19 mouse cellular contexts compared by ENCODE assay signal in genomic region chrX:53213838-53214237, GRCm38 (mm10). TPM values are rescaled to one million over a fixed set of nuclear protein-coding genes. Genes with fewer than 3 reads are reported as not detected.
DNase-seq lines count a peak whose midpoint lies in the region; ATAC-seq lines count a peak whose summit lies in the region.
"Had no signal": no experiment of that assay in that cellular context is flagged by ENCODE, and none has a peak within 500 bp of the region (broad histone marks: within the 10 kb centered on the region; RNA-seq: fewer than 3 reads in every experiment).

No protein-coding gene starts in this region.

- no peaks in the 10 kb centered on the region for H3K27me3 ChIP-seq in intestine, embryonic 14.5 days (replicated peaks; ENCODE audit: control insufficient read depth, insufficient read depth, low read length)
- H3K27me3 ChIP-seq in intestine, embryonic 15.5 days (replicated peaks), result no peaks in the 10 kb centered on the region
- H3K27me3 ChIP-seq in limb, embryonic 12.5 days, result peaks cover 4% of the 10 kb centered on the region; the same call in 1 of the 2 replicates
- no peaks in the 10 kb centered on the region for H3K27me3 ChIP-seq in midbrain, embryonic 16.5 days (ENCODE audit: control insufficient read depth, insufficient read depth, low read depth, low read length)
- H3K27me3 ChIP-seq: embryonic facial prominence, embryonic 12.5 days; forebrain, embryonic 12.5 days; midbrain, embryonic 15.5 days; neural tube, embryonic 13.5 days had no signal

- peaks cover 15% of the 10 kb centered on the region; the same call in 1 of the 2 replicates for H3K4me1 ChIP-seq in intestine, embryonic 14.5 days (replicated peaks; ENCODE audit: control insufficient read depth, insufficient read depth, low read length)
- peaks cover 5% of the 10 kb centered on the region; the same call in 1 of the 2 replicates for H3K4me1 ChIP-seq in intestine, embryonic 15.5 days (replicated peaks)
- H3K4me1 ChIP-seq in limb, embryonic 12.5 days (replicated peaks), result peaks cover 42% of the 10 kb centered on the region
- H3K4me1 ChIP-seq in midbrain, embryonic 16.5 days (ENCODE audit: control insufficient read depth, insufficient read depth, low read length), result no peaks in the 10 kb centered on the region
- H3K4me1 ChIP-seq: embryonic facial prominence, embryonic 12.5 days; midbrain, embryonic 15.5 days had no signal

- DNase-seq in frontal cortex, postnatal 36 days (ENCODE audit: low spot score in 2 of 2), result no peak
- no peak for DNase-seq in intestine, embryonic 14.5 days (ENCODE audit: low spot score)
- peak; percentile 32 for DNase-seq in lung, postnatal 36 days
- DNase-seq in spleen, postnatal 14 days (ENCODE audit: low spot score in 2 of 2), result no peak
- DNase-seq: adrenal gland, adult 2 months; kidney, postnatal 4 days; layer of hippocampus, postnatal 36 days; liver; thymus, adult 18-20 months had no signal

- WGBS in intestine, embryonic 14.5 days, result 64% methylated on average over 2 of the region's 2 CpGs
- 63% methylated on average over 2 of the region's 2 CpGs for WGBS in intestine, embryonic 15.5 days
- WGBS in limb, embryonic 12.5 days, result 73% methylated on average over 2 of the region's 2 CpGs
- 50% methylated on average over 2 of the region's 2 CpGs for WGBS in midbrain, embryonic 16.5 days

- no peak overlapping the region for H3K4me3 ChIP-seq in intestine, embryonic 14.5 days (ENCODE audit: low read depth, low read length)
- H3K4me3 ChIP-seq in intestine, embryonic 15.5 days (replicated peaks), result no peak overlapping the region
- H3K4me3 ChIP-seq in limb, embryonic 12.5 days (replicated peaks), result no peak overlapping the region
- no peak overlapping the region for H3K4me3 ChIP-seq in midbrain, embryonic 16.5 days (ENCODE audit: low read depth, low read length)
- H3K4me3 ChIP-seq: embryonic facial prominence, embryonic 12.5 days; forebrain, embryonic 12.5 days; midbrain, embryonic 15.5 days; neural tube, embryonic 13.5 days had no signal

- peak overlapping the region; percentile 38 for H3K27ac ChIP-seq in intestine, embryonic 14.5 days (ENCODE audit: low read depth)
- no peak overlapping the region for H3K27ac ChIP-seq in intestine, embryonic 15.5 days
- H3K27ac ChIP-seq in limb, embryonic 12.5 days, result peak overlapping the region; percentile 50; the same call in 1 of the 2 replicates
- H3K27ac ChIP-seq in midbrain, embryonic 16.5 days (ENCODE audit: low read length), result no peak overlapping the region
- H3K27ac ChIP-seq: forebrain, embryonic 12.5 days; macrophage; midbrain, embryonic 15.5 days; neural tube, embryonic 13.5 days had no signal

- H3K9me3 ChIP-seq in intestine, embryonic 14.5 days (ENCODE audit: control insufficient read depth, low read length), result no peaks in the 10 kb centered on the region
- H3K9me3 ChIP-seq in intestine, embryonic 15.5 days, result no peaks in the 10 kb centered on the region
- no peaks in the 10 kb centered on the region for H3K9me3 ChIP-seq in limb, embryonic 12.5 days
- H3K9me3 ChIP-seq in midbrain, embryonic 16.5 days (replicated peaks; ENCODE audit: control insufficient read depth, low read length, poor library complexity, severe bottlenecking), result no peaks in the 10 kb centered on the region
- H3K9me3 ChIP-seq: embryonic facial prominence, embryonic 12.5 days; forebrain, embryonic 12.5 days; midbrain, embryonic 15.5 days; neural tube, embryonic 13.5 days had no signal

- H3K9ac ChIP-seq in intestine, embryonic 14.5 days (ENCODE audit: low read length), result no peak overlapping the region
- H3K9ac ChIP-seq in intestine, embryonic 15.5 days, result no peak overlapping the region
- no peak overlapping the region for H3K9ac ChIP-seq in limb, embryonic 12.5 days (replicated peaks)
- no peak overlapping the region for H3K9ac ChIP-seq in midbrain, embryonic 16.5 days (ENCODE audit: low read depth, low read length)
- H3K9ac ChIP-seq: embryonic facial prominence, embryonic 12.5 days; forebrain, embryonic 12.5 days; midbrain, embryonic 15.5 days; neural tube, embryonic 13.5 days had no signal

- ATAC-seq in frontal cortex, adult (ENCODE audit: low TSS enrichment), result peak; percentile 20; the same call in 1 of the 2 replicates
- ATAC-seq in intestine, embryonic 14.5 days (replicated peaks; ENCODE audit: low FRiP score, low TSS enrichment, low read depth), result no peak
- no peak for ATAC-seq in intestine, embryonic 15.5 days
- ATAC-seq in limb, embryonic 12.5 days (ENCODE audit: insufficient number of reproducible peaks, insufficient read depth, low FRiP score, low TSS enrichment, low read depth), result no peak
- no peak for ATAC-seq in midbrain, embryonic 16.5 days
- ATAC-seq: midbrain, embryonic 15.5 days had no signal

- H3K4me2 ChIP-seq in intestine, embryonic 14.5 days (ENCODE audit: low read length), result no peak overlapping the region
- H3K4me2 ChIP-seq in intestine, embryonic 15.5 days (replicated peaks), result no peak overlapping the region
- H3K4me2 ChIP-seq in limb, embryonic 12.5 days, result no peak overlapping the region
- no peak overlapping the region for H3K4me2 ChIP-seq in midbrain, embryonic 16.5 days (ENCODE audit: low read length)
- H3K4me2 ChIP-seq: embryonic facial prominence, embryonic 12.5 days; forebrain, embryonic 12.5 days; midbrain, embryonic 15.5 days; neural tube, embryonic 13.5 days had no signal

- no peaks in the 10 kb centered on the region for H3K36me3 ChIP-seq in intestine, embryonic 14.5 days (ENCODE audit: control insufficient read depth, insufficient read depth, low read length)
- H3K36me3 ChIP-seq in intestine, embryonic 15.5 days, result no peaks in the 10 kb centered on the region
- H3K36me3 ChIP-seq in limb, embryonic 12.5 days, result no peaks in the 10 kb centered on the region
- H3K36me3 ChIP-seq in midbrain, embryonic 16.5 days (ENCODE audit: control insufficient read depth, insufficient read depth, low read length), result no peaks in the 10 kb centered on the region
- H3K36me3 ChIP-seq: embryonic facial prominence, embryonic 12.5 days; forebrain, embryonic 12.5 days; midbrain, embryonic 15.5 days; neural tube, embryonic 13.5 days had no signal

RNA-seq across cellular contexts. Expression of gene Plac1, which starts 26.1 kb away (rescaled TPM):
- 5.1 and 6.5 TPM in 2 replicates for polyA plus RNA-seq in intestine, embryonic 14.5 days (2014; fragmentation: Nextera tagmentation; extraction: Ambion mirVana)
- polyA plus RNA-seq in intestine, embryonic 15.5 days (2015; fragmentation: Nextera tagmentation; extraction: Ambion mirVana), result 4.0 and 4.6 TPM in 2 replicates
- 7.5 and 8.2 TPM in 2 replicates for polyA plus RNA-seq in limb, embryonic 12.5 days (2016; fragmentation: Nextera tagmentation; extraction: Ambion mirVana)
- 0.94 TPM in 1 of 2 replicates, not detected in the other for polyA plus RNA-seq in midbrain, embryonic 16.5 days (2015; fragmentation: Nextera tagmentation; extraction: Ambion mirVana)
- polyA plus RNA-seq: adrenal gland, adult 2 months; macrophage; spleen, adult 2 months had no signal

RNA-seq across cellular contexts. Expression of gene Fam122b, which starts 55.8 kb away (rescaled TPM):
- polyA plus RNA-seq in intestine, embryonic 14.5 days (2014; fragmentation: Nextera tagmentation; extraction: Ambion mirVana), result 11.6 and 11.7 TPM in 2 replicates
- 7.8 and 9.3 TPM in 2 replicates for polyA plus RNA-seq in intestine, embryonic 15.5 days (2015; fragmentation: Nextera tagmentation; extraction: Ambion mirVana)
- polyA plus RNA-seq in limb, embryonic 12.5 days (2016; fragmentation: Nextera tagmentation; extraction: Ambion mirVana), result 7.8 TPM in 2 replicates
- 3.1 and 3.8 TPM in 2 replicates for polyA plus RNA-seq in midbrain, embryonic 16.5 days (2015; fragmentation: Nextera tagmentation; extraction: Ambion mirVana)

RNA-seq across cellular contexts. Expression of gene Fam122c, which starts 59.4 kb away (rescaled TPM):
- polyA plus RNA-seq in intestine, embryonic 14.5 days (2014; fragmentation: Nextera tagmentation; extraction: Ambion mirVana), result not detected in 2 replicates
- polyA plus RNA-seq in intestine, embryonic 15.5 days (2015; fragmentation: Nextera tagmentation; extraction: Ambion mirVana), result not detected in 2 replicates
- not detected in 2 replicates for polyA plus RNA-seq in limb, embryonic 12.5 days (2016; fragmentation: Nextera tagmentation; extraction: Ambion mirVana)
- polyA plus RNA-seq in midbrain, embryonic 16.5 days (2015; fragmentation: Nextera tagmentation; extraction: Ambion mirVana), result not detected in 2 replicates
- polyA plus RNA-seq: adrenal gland, adult 2 months; embryonic facial prominence, embryonic 12.5 days; forebrain, embryonic 12.5 days; macrophage; midbrain, embryonic 15.5 days; neural tube, embryonic 13.5 days; spleen, adult 2 months had no signal

Comparison
In these comparisons a context has a peak if more than half of its experiments do, and no peak if none do; other contexts are left out.
1. H3K27ac ChIP-seq: peak in intestine, embryonic 14.5 days (single experiment) and limb, embryonic 12.5 days (single experiment); none in intestine, embryonic 15.5 days (single experiment) and midbrain, embryonic 16.5 days (single experiment).